Mouse (Mus musculus) hindbrain, embryonic 14.5 days (tissue): ENCODE data around the gene Copb1. TPM values are rescaled to one million over a fixed set of nuclear protein-coding genes. Genes with fewer than 3 reads are reported as not detected.

ENCODE experiments used
- ATAC-seq: fragments of 200-750 bp; cut with Nextera tagmentation; 2 replicates; pipeline ENCODE4 v1.8.0; 2017; ENCODE audit warnings: moderate number of reproducible peaks, mild to moderate bottlenecking, moderate TSS enrichment, moderate library complexity; ENCODE audit not compliant: low FRiP score
- DNase-seq: peaks from one replicate; pipeline ENCODE4 v3.0.0-alpha.2; 2015; ENCODE audit warnings: low spot score
- H3K27ac ChIP-seq: fragments of 300-500 bp; sonication (generic); 2 replicates; pipeline ENCODE4 v1.5.1; 2014; ENCODE audit warnings: mild to moderate bottlenecking, moderate library complexity
- H3K27me3 ChIP-seq: fragments of 300-500 bp; sonication (generic); 2 replicates; pipeline ENCODE4 v1.6.1; 2014; ENCODE audit warnings: mild to moderate bottlenecking, low read length, mixed read lengths; ENCODE audit not compliant: control insufficient read depth, insufficient read depth
- H3K36me3 ChIP-seq: fragments of 300-500 bp; sonication (generic); replicated peaks from 2 replicates; pipeline ENCODE4 v1.6.1; 2014; ENCODE audit not compliant: control insufficient read depth, insufficient read depth
- H3K4me1 ChIP-seq: fragments of 300-500 bp; sonication (generic); replicated peaks from 2 replicates; pipeline ENCODE4 v1.6.1; 2014; ENCODE audit warnings: antibody characterized with exemption, low read length, mixed read lengths; ENCODE audit not compliant: control insufficient read depth, insufficient read depth
- H3K4me2 ChIP-seq: fragments of 300-500 bp; sonication (generic); replicated peaks from 2 replicates; pipeline ENCODE4 v1.6.1; 2014; ENCODE audit warnings: mild to moderate bottlenecking, moderate library complexity
- H3K4me3 ChIP-seq: fragments of 300-500 bp; sonication (generic); replicated peaks from 2 replicates; pipeline ENCODE4 v1.5.1; 2014; ENCODE audit warnings: mild to moderate bottlenecking, low read length
- H3K9ac ChIP-seq: fragments of 300-500 bp; sonication (generic); 2 replicates; pipeline ENCODE4 v1.6.1; 2014
- H3K9me3 ChIP-seq: fragments of 300-500 bp; sonication (generic); 2 replicates; pipeline ENCODE4 v1.6.1; 2016; ENCODE audit warnings: low read length; ENCODE audit not compliant: control insufficient read depth
- WGBS: fragments of 180-500 bp; shearing (Covaris S2); extraction: QIAGEN DNeasy Blood & Tissue Kit; methylation state at CpG from one replicate; pipeline ENCODE4 v1.1.7; 2014; 5-methylcytosine and 5-hydroxymethylcytosine counted together
- polyA plus RNA-seq: library from polyadenylated mRNA; unstranded; fragments of >200 nt; fragmentation: Nextera tagmentation; extraction: Ambion mirVana; gene quantifications from 2 replicates; pipeline ENCODE4 v1.2.1, GENCODE M21; 2014

The Copb1 gene
- 96.1 and 110 TPM in 2 replicates for polyA plus RNA-seq

DNA sequence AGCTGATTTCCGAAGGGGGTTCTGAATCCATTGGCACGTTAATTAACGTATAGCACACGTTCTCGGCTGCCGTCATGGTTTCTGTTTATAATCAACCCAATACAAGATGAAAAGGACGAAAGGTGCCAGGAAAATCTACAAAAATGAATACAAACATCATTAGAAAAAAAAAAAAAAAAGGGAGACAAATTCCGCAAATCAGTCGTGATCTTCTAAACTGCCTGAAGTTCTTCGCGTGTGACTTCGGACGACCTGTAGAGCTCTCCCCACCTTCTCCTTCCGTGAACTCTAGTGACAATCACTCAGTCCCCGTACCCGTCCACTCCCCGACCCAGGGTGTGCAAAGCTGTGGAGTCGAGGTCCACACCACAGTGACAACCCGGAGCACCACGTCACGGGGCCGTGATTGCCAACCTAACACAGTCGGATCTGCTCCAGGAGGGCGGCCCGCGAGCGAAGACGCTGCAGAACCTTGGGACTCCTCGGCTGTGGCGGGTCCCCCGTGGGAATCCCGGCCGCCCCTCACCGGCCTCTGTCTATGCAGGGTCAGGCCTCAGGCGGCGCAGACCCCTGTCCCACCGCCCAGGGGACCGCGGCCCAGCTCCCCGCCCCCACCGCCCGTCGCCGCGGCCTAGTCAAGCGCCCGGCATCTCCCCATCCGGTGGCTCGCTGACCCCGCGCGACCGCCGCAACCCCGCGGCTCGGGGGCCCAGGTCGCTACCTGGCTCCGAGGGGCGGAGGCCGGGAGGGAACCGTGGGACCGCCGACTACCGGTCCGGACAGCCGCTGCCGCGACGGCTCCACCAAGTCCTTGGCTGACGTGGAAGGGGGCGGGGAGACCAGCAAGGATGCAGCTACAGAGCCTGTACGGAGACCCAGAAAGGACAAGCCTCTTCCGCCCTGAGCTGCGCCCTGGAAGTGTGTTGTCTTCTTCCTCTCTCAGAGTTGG lies at the start of gene Copb1:
Gene Copb1, minus strand, starts transcription at position 827 of the 949 bp plus-strand sequence.
- Histone ChIP-seq H3K4me2 (peak within 1 kb of the TSS; percentile 61), H3K4me1 (peaks cover 3% of the 10 kb centered on the region; the same call in 1 of the 2 replicates), H3K27ac (peak within 1 kb of the TSS; percentile 53; the same call in 1 of the 2 replicates), H3K4me3 (peak within 1 kb of the TSS; percentile 93), H3K27me3 (no peaks in the 10 kb centered on the region), H3K9ac (peak within 1 kb of the TSS; percentile 88), H3K36me3 (peaks cover 36% of the 10 kb centered on the region), H3K9me3 (no peaks in the 10 kb centered on the region)
- DNase-seq = peak; percentile 93
- ATAC-seq = peak; percentile 98
- WGBS = 3% methylated on average over 74 of the region's 75 CpGs

DNA sequence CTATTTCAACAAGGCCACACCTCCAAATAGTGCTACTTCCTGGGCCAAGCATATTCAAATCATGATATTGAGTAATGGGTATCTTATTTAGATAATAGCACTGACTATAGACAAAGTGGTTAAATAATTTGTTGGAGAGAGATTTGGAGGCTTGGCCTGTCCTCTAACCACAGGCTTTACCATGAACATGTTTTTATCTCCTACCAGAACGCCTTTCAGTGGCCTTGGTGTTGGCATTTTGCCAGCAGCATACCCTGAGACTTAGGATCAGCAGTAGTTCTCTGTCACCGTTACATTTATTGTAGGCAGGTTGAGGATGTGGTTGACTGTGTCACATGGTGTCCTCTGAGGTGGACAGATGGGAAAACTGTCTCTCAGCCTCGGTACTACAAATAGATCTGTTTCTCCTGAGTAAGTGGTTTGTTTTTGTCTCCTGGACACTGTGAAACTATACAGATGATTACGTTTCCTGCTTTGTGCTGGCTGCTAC lies 46.8 kb upstream of the Copb1 start:
- H3K27me3 ChIP-seq = no peaks in the 10 kb centered on the region
- no peaks in the 10 kb centered on the region for H3K4me1 ChIP-seq
- ATAC-seq = no peak
- H3K9me3 ChIP-seq = no peaks in the 10 kb centered on the region
- WGBS = 72% methylated on average over 4 of the region's 4 CpGs
- no peak for DNase-seq
- H3K36me3 ChIP-seq = no peaks in the 10 kb centered on the region
- no peak overlapping the region for H3K9ac ChIP-seq
- no peak overlapping the region for H3K4me2 ChIP-seq
- no peak overlapping the region for H3K27ac ChIP-seq
- H3K4me3 ChIP-seq = no peak overlapping the region

DNA sequence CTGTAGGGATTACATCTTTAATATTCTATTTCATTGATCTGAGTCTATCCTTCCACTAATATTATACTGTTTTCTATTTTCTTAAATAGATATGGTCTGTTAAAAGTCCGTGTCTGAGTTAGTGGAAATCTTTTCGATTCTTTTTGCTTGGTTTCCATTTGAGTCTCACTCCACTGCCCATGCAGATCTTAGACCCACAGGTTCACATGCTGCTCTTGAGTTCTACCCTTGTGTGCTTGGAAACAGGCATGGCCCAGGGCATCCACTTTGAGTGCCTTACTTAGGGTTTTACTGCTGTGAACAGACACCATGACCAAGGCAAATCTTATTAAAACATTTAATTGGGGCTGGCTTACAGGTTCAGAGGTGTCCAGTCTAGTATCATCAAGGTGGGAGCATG lies 46.3 kb upstream of the Copb1 start:
- no peak overlapping the region for H3K4me3 ChIP-seq
- DNase-seq = no peak
- WGBS = 85% methylated on average over 2 of the region's 2 CpGs
- H3K4me1 ChIP-seq = no peaks in the 10 kb centered on the region
- H3K4me2 ChIP-seq = no peak overlapping the region
- H3K27me3 ChIP-seq = no peaks in the 10 kb centered on the region
- H3K9me3 ChIP-seq = no peaks in the 10 kb centered on the region
- no peak for ATAC-seq
- H3K27ac ChIP-seq = no peak overlapping the region
- H3K36me3 ChIP-seq = no peaks in the 10 kb centered on the region
- H3K9ac ChIP-seq = no peak overlapping the region

DNA sequence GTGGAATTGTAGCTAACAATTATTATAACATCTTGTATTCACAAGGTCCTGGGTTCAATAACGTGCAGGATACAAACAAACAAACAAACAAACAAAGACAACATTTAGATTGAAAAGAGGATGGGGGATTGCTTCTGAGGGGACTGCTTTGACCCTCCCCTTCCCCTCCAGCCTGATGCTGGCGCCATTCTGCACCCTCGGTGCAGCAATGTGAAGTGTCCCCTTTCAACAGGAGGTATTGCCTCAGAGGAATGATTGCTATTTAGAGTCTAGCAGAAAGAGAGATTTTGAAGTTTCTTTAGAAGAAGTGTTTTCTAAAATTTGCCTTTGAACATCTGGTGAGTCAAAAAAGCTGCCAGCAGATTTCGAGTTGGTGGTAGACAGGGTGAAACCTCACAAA lies 44.7 kb upstream of the Copb1 start:
- Histone ChIP-seq H3K9ac (no peak overlapping the region), H3K27me3 (no peaks in the 10 kb centered on the region), H3K9me3 (no peaks in the 10 kb centered on the region), H3K36me3 (no peaks in the 10 kb centered on the region), H3K4me1 (no peaks in the 10 kb centered on the region), H3K27ac (no peak overlapping the region), H3K4me3 (no peak overlapping the region), H3K4me2 (no peak overlapping the region)
- no peak for DNase-seq
- no peak for ATAC-seq
- WGBS = 69% methylated on average over 4 of the region's 4 CpGs

DNA sequence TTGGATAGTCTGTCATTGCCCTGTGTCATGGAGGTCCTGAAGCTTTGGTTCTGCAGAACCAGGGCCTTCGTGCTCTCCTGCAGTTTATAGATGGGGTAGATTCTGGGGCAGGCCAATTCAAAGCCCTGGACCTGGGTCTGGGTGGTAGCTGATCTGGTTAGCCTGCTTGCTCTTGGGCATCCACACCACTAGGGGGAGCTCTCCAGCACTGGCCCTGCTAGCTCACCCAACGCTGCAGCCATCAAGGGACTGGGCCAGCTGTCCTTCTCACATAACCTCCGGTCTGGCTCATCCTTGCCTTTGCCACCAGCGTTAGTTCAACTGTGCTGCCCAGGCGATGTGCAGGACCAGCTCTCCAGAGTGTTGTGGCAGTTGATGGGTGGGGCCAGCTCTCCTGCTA lies 40.2 kb upstream of the Copb1 start:
- WGBS = 85% methylated on average over 5 of the region's 5 CpGs

DNA sequence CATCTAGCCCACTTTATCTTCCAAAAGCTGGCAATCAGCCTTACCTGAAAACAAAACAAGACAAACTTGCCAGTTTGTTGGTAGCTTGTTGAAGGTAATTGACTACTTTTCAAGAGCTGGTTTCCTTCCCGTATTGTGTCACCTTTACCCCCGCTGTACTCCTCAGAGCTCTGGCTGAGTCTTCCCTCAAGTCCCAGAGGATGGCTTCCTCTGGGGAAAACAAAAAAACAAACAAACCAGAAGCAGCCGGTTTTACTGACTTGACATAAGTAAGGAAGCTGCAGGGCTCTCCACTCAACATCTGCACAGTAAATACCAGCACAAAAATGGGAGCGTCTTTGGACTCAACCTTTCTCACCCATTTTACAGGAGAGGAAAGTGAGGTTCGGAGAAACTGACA lies 39.4 kb upstream of the Copb1 start:
- Histone ChIP-seq H3K36me3 (no peaks in the 10 kb centered on the region), H3K4me1 (no peaks in the 10 kb centered on the region), H3K4me2 (no peak overlapping the region), H3K4me3 (no peak overlapping the region), H3K9ac (no peak overlapping the region), H3K27ac (no peak overlapping the region), H3K9me3 (no peaks in the 10 kb centered on the region), H3K27me3 (no peaks in the 10 kb centered on the region; the same call in 1 of the 2 replicates)
- WGBS = 80% methylated on average over 5 of the region's 5 CpGs
- ATAC-seq (no peak), DNase-seq (no peak)

More for the DNA sequence above, 40.2 kb upstream of the Copb1 start:
- Histone ChIP-seq H3K4me3 (no peak overlapping the region), H3K36me3 (no peaks in the 10 kb centered on the region), H3K27ac (no peak overlapping the region), H3K4me2 (no peak overlapping the region), H3K9me3 (no peaks in the 10 kb centered on the region), H3K27me3 (no peaks in the 10 kb centered on the region; the same call in 1 of the 2 replicates), H3K4me1 (no peaks in the 10 kb centered on the region), H3K9ac (no peak overlapping the region)
- no peak for DNase-seq
- ATAC-seq = no peak

DNA sequence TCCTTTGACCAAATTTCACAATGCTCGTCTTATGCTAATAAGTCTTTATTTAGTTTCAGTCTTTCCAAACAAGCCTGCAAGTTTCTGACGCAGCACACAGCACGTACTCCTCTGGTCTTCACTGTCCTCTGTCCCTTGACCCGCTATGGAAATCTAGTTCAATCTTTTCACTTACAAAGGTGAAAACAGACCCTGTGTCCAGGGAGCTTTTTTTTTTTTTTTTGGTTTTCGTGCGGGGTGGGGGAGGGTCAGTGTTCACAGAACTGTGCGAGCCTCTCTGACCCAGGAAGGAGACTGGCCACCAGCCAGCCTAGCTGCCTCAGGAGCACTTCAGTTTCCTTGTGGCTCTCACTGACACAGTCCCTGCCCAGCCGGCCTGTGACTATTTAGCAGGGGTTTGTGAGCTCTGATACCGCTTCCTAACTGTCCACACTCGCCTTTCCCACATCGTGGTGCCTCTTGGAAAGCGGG lies 38.0 kb upstream of the Copb1 start:
- H3K27me3 ChIP-seq = no peaks in the 10 kb centered on the region; the same call in 1 of the 2 replicates
- 13% methylated on average over 12 of the region's 12 CpGs for WGBS
- H3K9ac ChIP-seq = no peak overlapping the region
- ATAC-seq (no peak), DNase-seq (peak; percentile 49)
- no peaks in the 10 kb centered on the region for H3K4me1 ChIP-seq
- H3K9me3 ChIP-seq = no peaks in the 10 kb centered on the region
- no peaks in the 10 kb centered on the region for H3K36me3 ChIP-seq
- H3K27ac ChIP-seq = no peak overlapping the region
- H3K4me3 ChIP-seq = no peak overlapping the region
- peak overlapping the region; percentile 28; the same call in 1 of the 2 replicates for H3K4me2 ChIP-seq

DNA sequence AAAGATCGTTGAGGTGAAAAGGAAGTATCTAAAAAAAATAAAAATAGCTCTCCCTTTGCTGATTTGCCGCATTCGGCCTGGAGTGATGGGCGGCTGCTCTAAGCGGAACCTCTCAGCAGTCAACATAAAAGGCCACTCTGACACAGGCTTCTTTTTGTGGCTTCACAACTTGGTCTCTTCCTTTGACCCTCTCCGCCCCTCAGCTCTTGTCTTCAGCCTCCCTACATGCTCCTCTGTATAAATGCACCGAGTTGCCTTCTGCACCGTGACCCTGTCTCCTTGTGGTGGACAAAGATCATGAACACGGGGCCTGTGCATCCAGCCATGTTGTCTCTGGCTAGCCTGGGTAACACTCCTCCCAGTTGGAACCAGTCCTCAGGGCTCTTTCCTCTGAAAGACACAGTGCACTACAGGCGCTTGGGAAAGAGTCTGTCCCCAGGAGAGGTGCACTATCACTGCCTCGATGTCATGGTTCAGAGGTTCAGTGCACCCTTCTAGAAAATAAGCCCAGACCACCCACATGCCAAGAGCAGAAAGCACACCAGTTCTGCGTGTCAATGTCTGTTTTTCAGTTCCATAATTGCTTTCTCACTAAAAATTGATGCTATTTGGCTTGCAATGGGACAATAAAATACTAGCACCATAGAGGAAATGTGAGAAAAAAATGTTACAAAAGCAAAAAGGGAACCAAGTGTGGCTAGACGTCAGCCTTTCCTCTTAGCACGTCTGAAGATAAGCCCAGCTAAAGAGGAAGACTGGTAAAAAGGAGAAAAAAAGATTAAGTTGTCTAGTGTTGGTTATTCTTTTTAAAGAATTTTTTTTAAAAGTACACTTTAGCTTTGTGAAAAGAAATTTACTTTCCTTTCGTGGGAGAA lies 37.2 kb upstream of the Copb1 start:
- H3K4me2 ChIP-seq = no peak overlapping the region
- no peak for DNase-seq

More for the DNA sequence above, 37.2 kb upstream of the Copb1 start:
- Histone ChIP-seq H3K27ac (no peak overlapping the region), H3K27me3 (no peaks in the 10 kb centered on the region; the same call in 1 of the 2 replicates), H3K4me1 (no peaks in the 10 kb centered on the region), H3K36me3 (no peaks in the 10 kb centered on the region), H3K9me3 (no peaks in the 10 kb centered on the region), H3K4me3 (no peak overlapping the region), H3K9ac (no peak overlapping the region)
- 27% methylated on average over 15 of the region's 15 CpGs for WGBS
- ATAC-seq = no peak
